Mouse (Mus musculus): ENCODE results near the gene Gm4553. TPM values are rescaled to one million over a fixed set of nuclear protein-coding genes. Genes with fewer than 3 reads are reported as not detected.
"Not testable (repeated sequence)": the region's sequence is repeated elsewhere in the genome, so short reads cannot be mapped to it uniquely, and the experiment has no call there.

Gene Gm4553
- polyA plus RNA-seq, 1 experiment from 2014 or later, result not detected

DNA sequence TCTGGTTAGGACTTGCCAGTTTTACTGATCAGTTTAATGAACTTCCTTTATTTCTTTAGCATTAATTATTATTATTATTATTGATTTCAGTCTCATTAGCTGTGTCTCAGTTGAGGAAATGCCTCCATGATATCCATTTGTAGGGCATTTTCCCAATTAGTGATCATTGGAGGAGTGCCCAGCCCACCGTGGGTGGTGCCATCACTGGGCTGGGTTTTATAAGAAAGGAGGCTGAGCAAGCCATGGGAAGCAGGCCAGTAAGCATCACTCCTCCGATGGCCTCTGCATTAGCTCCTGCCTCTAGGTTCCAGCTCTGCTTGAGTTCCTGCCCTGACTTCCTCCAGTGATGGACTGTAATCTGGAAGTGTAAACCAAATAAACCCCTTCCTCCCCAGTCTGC lies 22.6 kb upstream of the Gm4553 start:
- 66% methylated on average over 2 of the region's 2 CpGs for WGBS
- H3K4me3 ChIP-seq (ENCODE audit: low read depth, low read length), result no peak overlapping the region
- no peak overlapping the region for H3K9ac ChIP-seq
- no peaks in the 10 kb centered on the region for H3K36me3 ChIP-seq (ENCODE audit: insufficient read depth)
- no peaks in the 10 kb centered on the region for H3K27me3 ChIP-seq (ENCODE audit: insufficient read depth, low read length)
- TF ChIP-seq CTCF (IDR thresholded peaks at IDR 0.05; ENCODE audit: low read depth), result no peak
- no peak overlapping the region for H3K4me2 ChIP-seq
- ATAC-seq (ENCODE audit: insufficient read depth), result no peak
- H3K27ac ChIP-seq (ENCODE audit: low read depth), result no peak overlapping the region
- no peaks in the 10 kb centered on the region for H3K4me1 ChIP-seq (ENCODE audit: insufficient read depth)
- H3K9me3 ChIP-seq (ENCODE audit: low read depth, low read length), result no peaks in the 10 kb centered on the region
- DNase-seq, result no peak

DNA sequence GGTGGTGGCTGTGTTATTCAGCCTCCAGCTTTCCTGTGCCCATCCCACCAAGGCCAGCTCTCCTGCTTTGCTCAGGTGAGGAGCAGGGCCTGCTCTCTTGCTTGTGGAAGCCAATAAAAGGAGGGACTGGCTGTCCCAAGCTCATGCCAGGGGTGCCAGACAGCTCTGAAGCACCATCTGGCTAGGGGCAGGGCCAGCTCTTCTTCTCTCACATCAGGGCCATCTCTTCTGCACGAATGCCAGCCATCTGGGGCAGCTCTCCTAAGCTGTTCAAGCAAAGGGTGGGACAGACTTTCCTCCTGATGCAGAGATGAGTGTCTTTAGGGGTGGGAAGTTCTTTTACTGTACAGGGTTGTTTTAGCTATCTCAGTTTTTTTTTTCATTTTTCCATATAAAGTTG lies 15.5 kb upstream of the Gm4553 start:
- H3K4me3 ChIP-seq (ENCODE audit: low read depth, low read length), result no peak overlapping the region
- H3K9me3 ChIP-seq (ENCODE audit: low read depth, low read length), result no peaks in the 10 kb centered on the region
- no peak overlapping the region for H3K27ac ChIP-seq (ENCODE audit: low read depth)
- no peaks in the 10 kb centered on the region for H3K4me1 ChIP-seq (ENCODE audit: insufficient read depth)
- DNase-seq (no peak), ATAC-seq (ENCODE audit: insufficient read depth) (no peak)
- no peak overlapping the region for H3K9ac ChIP-seq
- no peaks in the 10 kb centered on the region for H3K27me3 ChIP-seq (ENCODE audit: insufficient read depth, low read length)
- TF ChIP-seq CTCF (IDR thresholded peaks at IDR 0.05; ENCODE audit: low read depth), result no peak
- no peak overlapping the region for H3K4me2 ChIP-seq
- H3K36me3 ChIP-seq (ENCODE audit: insufficient read depth), result no peaks in the 10 kb centered on the region
- 29% methylated on average over 1 of the region's 1 CpGs for WGBS

DNA sequence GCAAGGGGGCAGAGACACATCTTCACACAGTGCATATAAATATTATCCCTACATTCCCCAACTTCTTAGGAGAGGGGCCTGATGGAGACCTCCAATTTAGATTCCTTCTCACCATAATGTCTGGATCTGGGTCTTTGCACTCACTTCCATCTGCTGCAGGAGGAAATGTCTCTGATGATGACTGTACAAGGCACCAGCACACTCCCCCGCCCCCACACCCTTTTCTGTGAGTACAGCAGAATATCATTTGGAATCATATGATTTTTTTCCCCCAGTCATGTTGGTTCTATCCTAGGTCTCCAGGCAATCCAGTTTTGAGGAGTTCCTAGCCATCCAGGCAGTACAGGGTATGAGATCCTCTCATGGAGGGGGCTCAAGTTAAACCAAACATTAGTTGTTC lies 13.1 kb upstream of the Gm4553 start:
- H3K4me3 ChIP-seq (ENCODE audit: low read depth, low read length), result no peak overlapping the region
- H3K27ac ChIP-seq (ENCODE audit: low read depth), result no peak overlapping the region
- no peak overlapping the region for H3K9ac ChIP-seq
- DNase-seq (no peak), ATAC-seq (ENCODE audit: insufficient read depth) (no peak)
- no peaks in the 10 kb centered on the region for H3K27me3 ChIP-seq (ENCODE audit: insufficient read depth, low read length)
- H3K4me1 ChIP-seq (ENCODE audit: insufficient read depth), result no peaks in the 10 kb centered on the region
- no peaks in the 10 kb centered on the region for H3K9me3 ChIP-seq (ENCODE audit: low read depth, low read length)
- H3K4me2 ChIP-seq, result no peak overlapping the region
- WGBS, result 72% methylated on average over 1 of the region's 1 CpGs
- TF ChIP-seq CTCF (IDR thresholded peaks at IDR 0.05; ENCODE audit: low read depth), result no peak
- no peaks in the 10 kb centered on the region for H3K36me3 ChIP-seq (ENCODE audit: insufficient read depth)

DNA sequence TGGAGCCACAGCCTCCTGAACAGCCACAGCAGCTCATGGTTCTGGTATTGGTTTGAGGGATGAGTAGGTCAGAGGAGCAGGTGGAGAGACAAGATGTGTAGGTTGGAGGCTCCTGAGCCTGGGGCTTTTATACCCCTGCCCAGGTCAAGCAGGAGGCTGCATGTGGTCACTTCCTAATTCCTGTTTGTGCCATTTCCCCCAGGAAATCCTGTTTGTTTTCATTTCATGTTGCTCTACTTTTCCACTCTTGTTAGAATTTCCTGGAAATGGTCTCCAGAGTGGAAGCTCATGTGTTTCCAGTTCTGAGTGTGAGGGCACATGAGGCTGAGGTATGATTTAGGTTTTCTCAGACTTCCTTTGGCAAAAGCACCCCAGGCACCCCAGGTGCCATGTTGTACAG lies 10.4 kb upstream of the Gm4553 start, which contains the start of gene Krtap5-2:
Krtap5-2 (minus strand) TSS at position 101 of the 400 bp plus-strand sequence.
- H3K4me1 ChIP-seq (ENCODE audit: insufficient read depth); H3K9ac ChIP-seq; H3K9me3 ChIP-seq (ENCODE audit: low read depth, low read length); H3K4me2 ChIP-seq; H3K36me3 ChIP-seq (ENCODE audit: insufficient read depth); ATAC-seq (ENCODE audit: insufficient read depth); H3K27ac ChIP-seq (ENCODE audit: low read depth); H3K27me3 ChIP-seq (ENCODE audit: insufficient read depth, low read length); H3K4me3 ChIP-seq (ENCODE audit: low read depth, low read length); DNase-seq: not testable (repeated sequence)

DNA sequence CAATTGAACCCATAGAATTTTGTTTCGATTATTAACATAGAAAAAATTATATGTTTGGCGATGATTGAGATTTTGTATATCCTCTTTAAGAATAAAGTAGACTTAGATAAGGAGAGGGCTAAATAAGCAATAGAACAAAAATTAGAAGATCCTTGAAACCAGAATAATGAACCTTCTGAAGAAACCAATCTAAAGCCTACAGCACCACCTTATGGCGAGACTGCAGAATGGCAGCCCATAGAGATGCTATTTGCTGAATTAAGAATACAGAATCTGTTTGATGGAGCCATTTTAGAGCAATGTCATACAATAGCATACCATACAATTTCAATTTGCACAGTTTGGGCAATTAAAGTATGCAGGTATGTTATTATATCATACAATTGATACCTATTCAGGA lies 4.3 kb upstream of the Gm4553 start:
- peak; percentile 70 for TF ChIP-seq CTCF (IDR thresholded peaks at IDR 0.05; ENCODE audit: low read depth)
- WGBS, result 49% methylated on average over 3 of the region's 3 CpGs
- Histone ChIP-seq H3K9ac (no peak overlapping the region), H3K27me3 (ENCODE audit: insufficient read depth, low read length) (no peaks in the 10 kb centered on the region), H3K4me3 (ENCODE audit: low read depth, low read length) (no peak overlapping the region), H3K36me3 (ENCODE audit: insufficient read depth) (no peaks in the 10 kb centered on the region), H3K27ac (ENCODE audit: low read depth) (no peak overlapping the region), H3K4me2 (no peak overlapping the region), H3K4me1 (ENCODE audit: insufficient read depth) (no peaks in the 10 kb centered on the region), H3K9me3 (ENCODE audit: low read depth, low read length) (no peaks in the 10 kb centered on the region)
- no peak for ATAC-seq (ENCODE audit: insufficient read depth)
- DNase-seq, result peak; percentile 77

DNA sequence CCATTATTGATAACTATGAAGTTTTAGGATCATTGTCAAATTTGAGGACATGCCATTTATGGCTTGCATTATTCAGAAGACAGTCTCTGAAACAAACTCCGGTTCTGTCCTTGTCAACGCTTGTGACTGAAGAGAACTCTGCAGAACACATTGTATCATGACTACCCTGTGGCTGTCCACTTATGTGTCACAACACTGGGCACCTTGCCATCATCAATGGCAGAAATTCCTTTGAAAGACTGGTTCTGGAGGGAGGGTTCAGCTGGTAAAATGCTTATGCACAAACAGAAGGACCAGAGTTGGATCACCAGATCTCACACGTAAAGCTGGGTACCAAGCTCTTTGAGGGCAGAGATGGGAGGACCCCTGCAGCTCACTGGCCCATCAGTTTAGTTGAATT lies 6.2 kb downstream of the Gm4553 start:
- Histone ChIP-seq H3K9me3 (ENCODE audit: low read depth, low read length) (no peaks in the 10 kb centered on the region), H3K4me3 (ENCODE audit: low read depth, low read length) (no peak overlapping the region), H3K4me2 (no peak overlapping the region), H3K9ac (no peak overlapping the region), H3K27me3 (ENCODE audit: insufficient read depth, low read length) (no peaks in the 10 kb centered on the region), H3K4me1 (ENCODE audit: insufficient read depth) (no peaks in the 10 kb centered on the region), H3K27ac (ENCODE audit: low read depth) (no peak overlapping the region), H3K36me3 (ENCODE audit: insufficient read depth) (no peaks in the 10 kb centered on the region)
- no peak for TF ChIP-seq CTCF (IDR thresholded peaks at IDR 0.05; ENCODE audit: low read depth)
- WGBS, result 87% methylated on average over 3 of the region's 3 CpGs
- DNase-seq (no peak), ATAC-seq (ENCODE audit: insufficient read depth) (no peak)

DNA sequence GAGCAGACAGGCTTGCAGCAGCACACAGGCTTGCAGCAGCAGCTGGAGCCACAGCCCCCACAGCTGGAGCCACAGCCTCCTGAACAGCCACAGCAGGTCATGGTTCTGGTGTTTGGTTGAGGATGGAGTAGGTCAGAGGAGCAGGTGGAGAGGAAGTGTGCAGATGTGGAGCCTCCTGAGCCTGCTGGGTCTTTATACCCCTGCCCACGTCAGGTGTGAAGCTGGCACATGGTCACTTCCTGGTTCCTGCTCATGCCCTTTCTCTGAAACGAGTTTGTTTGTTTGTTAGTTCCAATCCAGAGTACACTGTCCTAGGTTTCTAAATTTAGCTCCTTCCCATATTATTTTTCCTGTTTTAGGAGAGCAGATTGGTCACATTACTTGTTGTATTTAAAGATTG lies 8.5 kb downstream of the Gm4553 start, which contains the start of gene Gm29735:
Gm29735 (minus strand) TSS at position 101 of the 400 bp plus-strand sequence.
- not testable (repeated sequence) for H3K4me2 ChIP-seq; H3K36me3 ChIP-seq (ENCODE audit: insufficient read depth); ATAC-seq (ENCODE audit: insufficient read depth); H3K27me3 ChIP-seq (ENCODE audit: insufficient read depth, low read length); H3K27ac ChIP-seq (ENCODE audit: low read depth); H3K9ac ChIP-seq; H3K9me3 ChIP-seq (ENCODE audit: low read depth, low read length); H3K4me3 ChIP-seq (ENCODE audit: low read depth, low read length); DNase-seq; H3K4me1 ChIP-seq (ENCODE audit: insufficient read depth)
- 34% methylated on average over 2 of the region's 2 CpGs for WGBS

DNA sequence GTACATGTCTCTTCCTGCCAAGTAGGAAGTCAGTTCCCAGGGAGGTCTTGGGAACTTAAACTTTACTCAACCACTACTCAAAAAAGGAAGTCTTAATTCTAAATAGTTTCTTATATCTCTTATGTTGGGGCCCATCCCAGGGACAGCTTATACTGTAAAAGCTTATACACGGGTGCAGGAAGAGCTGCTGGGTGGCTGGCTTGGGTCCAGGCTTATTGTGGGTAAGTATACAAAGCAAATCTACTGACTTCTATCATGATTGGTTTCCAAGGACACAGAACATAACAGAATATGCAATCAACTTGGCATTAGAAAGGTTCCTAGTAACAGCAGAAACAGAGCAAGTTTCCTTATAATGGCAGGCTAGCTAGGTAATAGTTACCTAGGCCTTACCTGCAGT lies 10.2 kb downstream of the Gm4553 start:
- WGBS, result 47% methylated on average over 1 of the region's 1 CpGs
- H3K9me3 ChIP-seq (ENCODE audit: low read depth, low read length), result no peaks in the 10 kb centered on the region

More for the DNA sequence above, 10.2 kb downstream of the Gm4553 start:
- Histone ChIP-seq H3K9ac (no peak overlapping the region), H3K4me2 (no peak overlapping the region), H3K4me3 (ENCODE audit: low read depth, low read length) (no peak overlapping the region), H3K27ac (ENCODE audit: low read depth) (no peak overlapping the region), H3K27me3 (ENCODE audit: insufficient read depth, low read length) (no peaks in the 10 kb centered on the region), H3K36me3 (ENCODE audit: insufficient read depth) (no peaks in the 10 kb centered on the region), H3K4me1 (ENCODE audit: insufficient read depth) (no peaks in the 10 kb centered on the region)
- no peak for TF ChIP-seq CTCF (IDR thresholded peaks at IDR 0.05; ENCODE audit: low read depth)
- ATAC-seq (ENCODE audit: insufficient read depth), result no peak
- no peak for DNase-seq
